Mouse (Mus musculus) urinary bladder, postnatal 25 days (tissue): Measurements from ENCODE around the gene Cd79a.
"Not testable (repeated sequence)": the region's sequence is repeated elsewhere in the genome, so short reads cannot be mapped to it uniquely, and the experiment has no call there.

Experiments
- DNase-seq: peaks from one replicate; pipeline ENCODE4 v3.0.0; 2022; ENCODE audit warnings: low spot score

The Cd79a gene

GRCm38 (mm10) chr7:24886308-24886633 lies 10.9 kb upstream of the Cd79a start:
- no peak for DNase-seq

- DNase-seq, result no peak
These were observed 10.1 kb upstream of the Cd79a start for GRCm38 (mm10) chr7:24887096-24887495.

DNA sequence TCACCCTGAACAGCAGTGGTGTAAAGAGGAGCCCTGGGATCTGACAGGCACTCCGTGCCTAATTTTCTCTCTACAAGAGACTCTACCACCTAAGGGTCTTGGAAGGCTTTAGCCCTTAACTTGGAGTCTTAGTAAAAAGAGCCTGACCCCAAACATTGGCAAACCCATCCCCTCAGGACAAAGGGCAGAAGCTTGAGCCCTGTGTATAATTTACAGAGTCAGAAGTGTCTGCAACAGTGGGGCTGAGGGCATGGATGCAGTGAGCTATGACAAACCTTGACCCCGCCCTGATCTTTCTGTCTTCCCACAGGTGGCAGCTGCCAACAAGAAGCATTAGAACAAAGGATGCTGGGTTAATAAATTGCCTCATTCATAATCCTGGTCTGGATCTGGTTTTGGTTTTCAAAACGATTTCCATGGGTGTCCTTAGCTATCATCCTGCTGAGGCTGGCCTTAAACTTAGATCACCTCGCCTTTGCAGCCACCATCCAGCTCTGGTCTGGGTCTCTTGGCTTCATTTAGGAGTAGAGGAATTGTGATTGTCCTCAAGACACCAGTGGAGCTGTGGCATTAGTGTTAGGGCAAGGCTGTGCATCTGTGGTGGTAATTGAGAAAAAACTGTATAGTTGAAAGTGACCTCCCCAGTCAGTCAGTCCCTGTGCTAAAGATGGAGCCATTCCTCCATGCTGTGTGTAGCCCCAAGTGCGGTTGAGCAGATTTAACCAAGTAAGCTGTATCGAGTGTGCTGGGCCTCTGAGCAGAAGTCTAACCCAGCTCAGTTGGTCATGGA lies 7.6 kb upstream of the Cd79a start:
- no peak for DNase-seq

DNA sequence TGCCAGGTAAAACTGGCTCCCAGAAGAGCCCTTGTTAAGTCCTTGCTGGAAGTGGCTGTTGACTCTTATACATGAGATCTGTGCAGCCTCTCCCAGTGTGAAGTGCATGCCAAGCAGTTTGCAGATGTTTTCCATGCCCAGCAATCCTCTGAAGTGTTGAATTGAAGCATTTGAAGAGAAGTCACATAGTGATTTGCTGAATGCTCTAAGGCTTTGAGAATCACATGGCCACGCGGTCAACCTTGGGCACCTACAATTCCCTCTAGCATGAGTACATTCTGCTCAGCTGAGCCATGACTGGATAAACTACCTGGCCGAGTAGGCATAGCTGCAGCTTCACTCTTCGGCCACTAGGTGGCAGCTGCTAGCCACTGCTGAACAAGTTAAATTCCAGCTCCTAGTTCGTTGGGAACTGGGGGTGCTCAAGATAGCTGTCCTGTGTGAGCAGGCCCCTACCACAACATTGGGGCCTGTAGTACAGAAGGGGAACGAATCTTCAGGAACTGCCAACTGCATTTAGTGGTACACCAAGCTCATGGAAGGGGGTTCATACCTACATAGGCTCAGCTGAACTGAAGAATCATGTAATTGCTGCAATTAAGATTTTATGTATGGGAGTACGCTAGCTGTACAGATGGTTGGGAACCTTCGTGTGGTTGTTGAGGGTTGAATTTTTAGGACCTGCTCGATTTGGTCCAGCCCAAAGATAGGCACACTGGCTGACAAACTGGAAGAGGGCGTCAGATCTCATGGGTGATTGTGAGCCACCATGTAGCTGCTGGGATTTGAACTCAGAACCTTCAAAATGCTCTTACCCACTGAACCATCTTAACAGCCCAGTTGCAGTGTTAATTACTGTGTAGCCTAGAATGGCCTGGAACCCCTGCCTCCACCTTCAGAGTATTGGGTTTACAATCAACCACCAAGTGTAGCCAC lies 6.6 kb upstream of the Cd79a start:
- DNase-seq, result peak; percentile 63

GRCm38 (mm10) chr7:24891241-24892124 lies 5.7 kb upstream of the Cd79a start:
- no peak for DNase-seq

DNA sequence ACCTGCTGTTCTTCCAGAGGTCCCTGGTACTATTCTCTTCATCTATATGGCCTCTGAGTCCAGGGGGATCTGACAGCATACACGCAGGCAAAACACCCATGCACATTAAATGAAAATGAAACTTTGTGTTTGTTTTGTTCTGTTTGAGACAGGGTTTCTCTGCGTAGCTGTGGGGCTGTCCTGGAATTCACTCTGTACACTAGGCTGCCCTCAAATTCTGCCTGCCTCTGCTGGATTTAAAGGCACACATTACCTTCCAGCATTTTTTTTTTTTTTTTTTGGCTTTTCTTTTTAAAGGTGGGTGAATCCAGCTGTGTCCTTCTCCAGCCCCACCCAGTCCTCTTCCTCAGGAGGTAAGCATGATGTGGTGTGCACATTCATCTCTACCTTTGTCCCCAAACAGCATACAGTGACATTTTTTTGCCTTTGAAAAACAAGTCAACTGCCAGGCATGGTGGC lies 5.0 kb upstream of the Cd79a start:
- DNase-seq, result no peak

DNA sequence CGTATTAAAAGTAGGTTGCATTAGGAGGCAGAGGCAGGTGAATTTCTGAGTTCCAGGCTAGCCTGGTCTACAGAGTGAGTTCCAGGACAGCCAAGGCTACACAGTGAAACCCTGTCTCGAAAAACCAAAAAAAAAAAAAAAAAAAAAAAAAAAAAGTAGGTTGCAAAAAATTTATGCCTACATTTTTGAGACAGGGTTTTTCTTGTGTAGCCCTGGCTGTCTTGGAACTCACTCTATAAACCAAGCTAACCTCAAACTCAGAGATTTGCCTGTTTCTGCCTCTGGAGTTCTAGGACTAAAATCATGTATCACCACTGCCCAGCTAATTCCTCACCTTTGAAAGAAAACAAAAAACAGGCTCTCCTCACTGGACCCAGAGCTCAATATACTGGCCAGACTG lies 1.4 kb upstream of the Cd79a start:
- DNase-seq, result not testable (repeated sequence)

DNA sequence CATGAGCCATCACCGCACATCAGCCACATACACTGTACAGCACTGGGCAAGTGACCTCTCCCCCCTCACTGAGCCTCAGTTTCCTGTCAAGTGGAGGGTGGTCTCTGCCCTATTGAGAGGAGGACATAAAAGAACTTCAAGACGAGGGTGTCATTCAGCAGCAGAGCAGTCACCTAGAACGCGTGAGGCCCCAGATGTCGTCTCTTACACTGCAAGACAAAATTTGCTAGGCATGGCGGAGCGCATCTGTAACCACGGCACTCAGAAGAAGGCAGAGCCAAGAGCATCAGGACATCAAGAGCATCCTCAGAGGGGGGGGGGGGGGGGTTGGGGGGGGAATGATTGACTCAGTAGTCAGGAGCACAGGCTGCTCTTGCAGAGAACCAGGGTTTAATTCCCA lies 912 bp upstream of the Cd79a start:
- DNase-seq, result no peak

DNA sequence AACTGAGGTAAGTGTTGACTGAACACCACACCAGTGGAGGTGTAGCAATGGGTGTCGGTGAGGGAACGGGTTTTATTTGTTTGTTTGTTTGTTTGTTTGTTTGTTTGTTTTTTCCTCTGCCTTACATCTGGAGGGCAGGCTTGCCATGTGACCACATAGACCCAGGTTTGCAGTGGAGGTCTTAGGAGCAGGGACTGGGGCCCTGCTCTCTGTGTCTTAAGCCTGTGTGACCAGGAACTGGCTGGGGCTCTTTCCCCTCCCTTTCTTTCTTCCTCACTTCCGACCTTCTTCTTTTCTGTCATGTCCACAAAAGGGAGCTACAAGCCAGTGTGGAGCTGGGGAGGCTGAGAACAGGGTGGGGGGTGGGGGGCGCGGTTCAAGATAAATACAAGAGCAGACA lies 778 bp downstream of the Cd79a start:
- no peak for DNase-seq

DNA sequence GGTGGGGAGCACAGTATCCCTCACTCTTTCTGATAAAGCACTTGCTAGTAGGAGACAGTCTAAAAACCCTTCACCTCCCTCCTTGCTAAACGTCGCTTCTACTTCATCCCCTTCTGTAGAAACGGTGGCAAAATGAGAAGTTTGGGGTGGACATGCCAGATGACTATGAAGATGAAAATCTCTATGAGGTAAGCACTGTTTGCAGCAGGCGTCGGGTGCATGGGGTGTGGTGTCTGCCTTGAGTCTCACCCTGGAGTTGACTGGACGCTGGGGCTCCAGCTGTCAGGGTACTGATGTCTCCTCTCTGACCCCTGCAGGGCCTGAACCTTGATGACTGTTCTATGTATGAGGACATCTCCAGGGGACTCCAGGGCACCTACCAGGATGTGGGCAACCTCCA lies 3.9 kb downstream of the Cd79a start:
- DNase-seq, result no peak

DNA sequence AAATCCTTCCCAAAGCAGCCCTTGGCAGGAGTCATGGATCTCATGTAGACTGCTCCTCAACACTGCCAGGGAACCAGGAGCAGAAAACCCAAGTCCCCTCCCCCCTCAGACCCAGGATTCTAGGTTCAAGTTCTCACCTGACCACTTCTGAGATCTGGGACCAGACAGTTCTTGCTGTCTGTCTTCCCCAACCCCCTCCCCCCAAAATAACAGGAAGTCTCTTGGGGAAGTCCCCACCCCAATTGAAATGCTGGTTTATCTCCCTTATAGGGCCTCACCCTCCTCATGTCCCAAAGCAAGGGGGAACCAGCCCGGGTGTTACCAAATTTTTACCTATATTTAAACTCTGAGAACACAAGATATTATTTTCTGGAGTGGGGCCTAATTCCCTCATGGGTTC lies 4.7 kb downstream of the Cd79a start:
- no peak for DNase-seq

DNA sequence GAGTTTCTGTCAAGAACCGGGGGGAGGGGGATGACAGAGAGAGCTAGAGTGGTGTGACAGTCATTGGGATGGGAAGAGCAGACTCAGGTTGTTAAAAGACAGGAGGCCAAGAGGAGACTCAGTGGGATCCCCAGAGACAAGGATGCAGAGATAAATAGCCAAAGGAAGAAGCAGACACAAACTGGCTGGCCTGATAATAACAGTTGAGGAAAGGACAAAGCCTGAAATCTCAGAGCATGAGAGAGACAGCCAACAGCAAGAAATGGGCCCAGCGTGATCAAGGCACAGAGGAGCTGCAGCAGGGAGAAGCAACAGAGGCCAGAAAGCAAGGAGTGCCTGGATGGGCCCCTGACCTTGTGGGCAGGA lies 5.1 kb downstream of the Cd79a start:
- no peak for DNase-seq

- peak; percentile 63 for DNase-seq
These were observed 5.7 kb downstream of the Cd79a start, which contains the start of gene Arhgef1 for GRCm38 (mm10) chr7:24902630-24903443. Gene Arhgef1, plus strand, starts transcription at chr7:24902912.

DNA sequence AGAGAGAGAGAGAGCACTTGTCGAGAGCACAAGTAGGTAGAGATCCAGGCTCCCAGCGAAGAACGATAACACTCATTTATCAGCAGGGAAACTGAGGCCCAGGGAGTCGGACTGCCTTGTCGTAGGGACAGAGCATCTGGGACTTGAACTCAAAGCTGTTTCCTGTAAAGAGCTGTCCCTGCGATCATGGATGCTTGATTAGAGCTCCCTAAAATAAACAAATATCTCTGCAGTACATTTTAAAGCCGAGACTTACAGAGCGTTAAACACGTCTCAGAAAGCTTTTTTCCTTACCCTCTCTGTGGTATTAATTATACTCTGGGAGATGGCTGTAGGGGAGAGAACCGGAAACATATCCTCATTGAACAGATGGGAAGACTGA lies 6.3 kb downstream of the Cd79a start:
- no peak for DNase-seq

DNA sequence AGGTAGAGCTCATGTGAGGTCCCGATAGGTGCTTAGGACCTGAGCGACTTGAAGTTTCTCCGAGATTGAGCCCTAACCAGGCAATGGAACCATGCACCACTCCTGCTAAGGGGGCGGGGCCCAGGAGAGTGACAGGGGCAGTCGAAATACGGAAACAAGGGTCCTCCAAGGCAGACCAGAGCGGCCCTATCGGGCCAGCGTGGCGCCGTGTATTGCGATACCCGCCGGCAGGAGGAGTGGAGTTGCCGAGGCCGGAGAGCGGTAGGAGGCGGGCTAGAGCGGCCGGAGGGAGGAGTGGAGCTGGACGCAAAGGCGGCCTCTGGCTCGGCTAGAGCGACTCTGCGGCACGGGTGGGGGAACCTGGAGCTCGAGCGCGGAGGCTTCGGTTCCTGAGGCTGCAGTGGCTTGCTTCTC lies 6.9 kb downstream of the Cd79a start:
- DNase-seq, result peak; percentile 89

- peak; percentile 44 for DNase-seq
These were observed 7.8 kb downstream of the Cd79a start for GRCm38 (mm10) chr7:24904936-24905335.

DNA sequence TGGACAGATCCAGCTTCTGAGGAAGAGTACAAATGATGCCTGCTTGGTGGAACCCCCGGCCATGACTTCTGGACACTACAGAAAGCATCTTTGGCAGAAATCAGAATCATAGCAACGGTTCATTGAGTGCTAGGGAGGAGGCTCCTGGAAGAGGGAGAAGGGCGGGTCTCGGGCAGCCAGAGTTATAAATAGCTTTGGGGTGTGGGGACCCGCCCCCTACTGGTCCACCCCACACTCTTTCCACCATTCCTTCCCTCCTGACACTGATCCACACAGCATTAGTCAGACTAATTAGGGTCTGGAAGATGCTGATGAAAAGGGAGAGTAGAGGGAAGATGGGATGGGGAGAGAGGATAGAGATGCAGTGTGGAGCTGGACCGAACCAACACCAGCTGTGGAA lies 9.4 kb downstream of the Cd79a start:
- DNase-seq, result no peak

DNA sequence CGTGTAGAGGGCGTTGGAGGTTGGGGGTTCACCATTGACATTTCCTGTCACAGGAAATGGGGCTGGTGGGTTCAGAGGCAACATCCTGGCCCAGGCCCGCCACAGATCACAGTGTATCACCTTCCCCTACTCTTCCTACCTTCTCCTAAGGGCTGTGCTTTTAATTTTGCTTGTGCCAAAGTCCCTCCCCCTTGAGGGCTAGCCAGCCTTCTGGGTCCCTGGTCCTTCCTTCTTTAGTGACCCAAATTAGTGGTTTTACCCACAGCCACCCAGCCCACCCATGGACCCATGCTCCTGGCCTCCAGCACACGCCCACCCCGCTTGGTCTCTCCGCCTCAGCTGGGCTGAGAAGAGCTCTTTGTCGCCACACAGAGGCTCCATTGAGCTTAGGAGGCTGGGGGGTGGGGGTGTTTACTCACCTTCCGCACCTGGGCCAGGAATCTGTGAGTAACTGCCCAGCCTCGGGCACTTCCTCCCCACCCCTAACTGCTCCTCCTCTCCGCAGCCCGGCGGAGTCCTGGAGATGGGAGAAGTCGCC lies 10.1 kb downstream of the Cd79a start:
- no peak for DNase-seq

GRCm38 (mm10) chr7:24912480-24912879 lies 15.3 kb downstream of the Cd79a start:
- DNase-seq, result no peak

- DNase-seq, result no peak
These were observed 21.7 kb downstream of the Cd79a start for GRCm38 (mm10) chr7:24918763-24919323.

DNA sequence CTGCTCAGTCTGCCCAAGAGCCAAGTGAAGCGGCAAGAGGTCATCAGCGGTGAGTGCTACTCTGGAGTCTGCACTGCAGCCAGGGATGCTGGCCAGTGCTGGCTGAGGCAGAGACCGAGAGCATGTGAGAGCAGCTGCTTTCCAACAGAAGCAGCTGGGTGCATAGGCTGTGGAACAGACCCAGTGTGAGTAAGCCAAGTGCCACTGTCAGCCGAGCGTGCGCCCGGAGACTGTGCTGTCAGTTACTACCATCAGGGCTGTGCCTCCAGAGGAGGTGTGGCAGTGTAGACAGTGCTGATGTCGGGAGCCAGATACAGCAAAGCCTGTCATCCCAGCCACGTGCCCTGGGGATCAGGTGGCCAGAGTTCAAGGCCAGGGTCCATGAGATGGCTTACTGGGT lies 22.5 kb downstream of the Cd79a start:
- no peak for DNase-seq
